Mouse (Mus musculus): ENCODE measurements at regions not wholly inside any gene's neighbourhood (a gene's known extent, or its start where the extent isn't known, plus 50 kb on each side); places are given as distances from the start of the nearest gene placed in this dataset.

GRCm38 (mm10) chr7:96108768-96109167 lies 62.3 kb upstream of the Tenm4 start:
- DNase-seq = no peak

GRCm38 (mm10) chr7:96120142-96120541 lies 50.9 kb upstream of the Tenm4 start:
- no peak for DNase-seq

Data from kidney, adult 18-20 months (tissue).